Mouse (Mus musculus) forelimb bud, embryonic 11.5 days (tissue): ENCODE data around the gene Bak1.
"Not testable (repeated sequence)": the region's sequence is repeated elsewhere in the genome, so short reads cannot be mapped to it uniquely, and the experiment has no call there.

Experiments
- DNase-seq: peaks from one replicate; pipeline ENCODE4 v3.0.0-alpha.2; 2012; ENCODE audit warnings: low read depth, low spot score

Bak1 gene

DNA sequence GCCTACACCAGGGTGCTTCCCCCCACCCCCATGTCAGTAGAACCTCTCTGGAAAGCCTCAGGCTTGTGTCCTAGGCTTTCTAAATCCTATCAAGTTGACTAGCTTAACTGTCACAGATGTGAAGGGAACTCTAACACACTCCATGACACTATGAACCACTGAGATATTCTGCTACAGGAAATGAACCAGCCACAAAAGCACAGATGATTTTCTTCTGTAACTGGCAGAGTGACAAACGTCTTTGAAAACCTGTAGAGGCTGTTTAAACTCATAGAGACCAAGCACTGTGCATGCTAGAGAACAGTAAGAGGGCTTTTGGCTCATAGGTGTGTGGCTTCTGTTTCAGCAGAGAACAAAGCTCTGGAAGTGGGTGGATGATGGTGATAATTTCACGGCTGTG is 47.8 kb downstream of the Bak1 start:
- no peak for DNase-seq

GRCm38 (mm10) chr17:26979426-26979825 is 49.4 kb downstream of the Bak1 start:
- DNase-seq: no peak

- DNase-seq: not testable (repeated sequence)
Observed at GRCm38 (mm10) chr17:26977354-26977753, 51.5 kb downstream of the Bak1 start.

- no peak for DNase-seq
Observed at GRCm38 (mm10) chr17:26975415-26975814, 53.4 kb downstream of the Bak1 start.

GRCm38 (mm10) chr17:26974547-26974946 is 54.3 kb downstream of the Bak1 start:
- no peak for DNase-seq

DNA sequence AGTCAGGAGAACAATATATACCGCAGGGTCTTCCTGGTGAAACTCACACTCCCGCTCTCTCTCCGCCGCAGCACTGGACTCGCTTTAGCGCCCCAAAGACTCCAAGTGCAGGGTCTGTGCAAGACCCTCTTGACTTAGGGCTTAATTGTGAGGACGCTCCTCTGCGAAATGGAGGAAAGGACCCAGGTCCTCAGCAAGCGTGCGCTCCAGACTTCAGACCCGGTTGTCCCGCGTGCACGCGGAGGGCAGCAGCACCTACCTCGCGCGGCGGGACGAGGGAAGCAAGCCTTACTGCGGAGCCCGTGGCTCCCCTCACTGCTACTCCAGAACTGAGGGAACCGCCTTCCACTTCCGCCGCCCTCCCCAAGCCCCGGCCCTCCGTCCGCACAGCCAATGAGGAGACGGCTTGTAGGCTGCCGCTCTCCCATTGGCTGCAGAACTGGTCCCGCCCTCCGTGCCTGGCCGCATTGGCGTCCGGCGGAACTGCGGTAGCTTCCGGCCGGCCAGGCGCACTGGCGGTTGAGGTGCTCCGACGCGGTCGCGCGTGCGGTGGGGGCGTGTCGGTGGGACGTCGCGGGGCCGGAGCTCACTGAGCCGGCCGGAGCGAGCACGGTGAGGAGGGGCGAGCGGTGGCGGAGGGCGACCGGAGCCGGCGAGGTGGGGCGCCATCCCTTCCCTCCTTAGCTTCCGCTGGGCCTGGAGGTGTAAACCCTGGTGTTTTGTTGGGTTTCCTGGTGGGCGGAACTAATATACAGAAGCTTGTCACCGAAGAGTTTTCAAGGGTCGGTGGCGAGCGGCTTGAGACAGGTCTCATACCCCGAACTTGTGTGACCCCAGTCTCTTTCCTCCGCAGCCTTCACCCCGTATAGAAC is 55.9 kb downstream of the Bak1 start, which contains the start of gene Zbtb9:
Gene Zbtb9, plus strand, starts transcription at position 465 of the 872 bp plus-strand sequence.
- peak; percentile 95 for DNase-seq

- DNase-seq: no peak
Observed at GRCm38 (mm10) chr17:26972107-26972506, 56.7 kb downstream of the Bak1 start.

GRCm38 (mm10) chr17:26971247-26971905 is 57.4 kb downstream of the Bak1 start:
- no peak for DNase-seq

GRCm38 (mm10) chr17:26970221-26970620 is 58.6 kb downstream of the Bak1 start:
- no peak for DNase-seq
